Mouse (Mus musculus) hindbrain, postnatal 0 days (tissue): ENCODE data around the gene 2310011J03Rik. TPM values are rescaled to one million over a fixed set of nuclear protein-coding genes. Genes with fewer than 3 reads are reported as not detected.

Experiments
- ATAC-seq: fragments of 200-750 bp; cut with Nextera tagmentation; 2 replicates; pipeline ENCODE4 v1.8.0; 2017; ENCODE audit warnings: mild to moderate bottlenecking, moderate TSS enrichment, moderate library complexity
- DNase-seq: peaks from one replicate; pipeline ENCODE4 v3.0.0-alpha.2; 2015; ENCODE audit warnings: low spot score
- H3K27ac ChIP-seq: fragments of 300-500 bp; sonication (generic); 2 replicates; pipeline ENCODE4 v1.5.1; 2014; ENCODE audit warnings: mild to moderate bottlenecking
- H3K27me3 ChIP-seq: fragments of 300-500 bp; sonication (generic); 2 replicates; pipeline ENCODE4 v1.6.1; 2014; ENCODE audit warnings: low read length, mixed read lengths; ENCODE audit not compliant: insufficient read depth
- H3K36me3 ChIP-seq: fragments of 300-500 bp; sonication (generic); 2 replicates; pipeline ENCODE4 v1.6.1; 2014; ENCODE audit warnings: low read length, mixed read lengths; ENCODE audit not compliant: insufficient read depth
- H3K4me1 ChIP-seq: fragments of 300-500 bp; sonication (generic); 2 replicates; pipeline ENCODE4 v1.6.1; 2014; ENCODE audit warnings: antibody characterized with exemption, low read length, mixed read lengths; ENCODE audit not compliant: insufficient read depth
- H3K4me2 ChIP-seq: fragments of 300-500 bp; sonication (generic); 2 replicates; pipeline ENCODE4 v1.6.1; 2014; ENCODE audit warnings: low read depth, mild to moderate bottlenecking, low read length, moderate library complexity, mixed read lengths
- H3K4me3 ChIP-seq: fragments of 300-500 bp; sonication (generic); 2 replicates; pipeline ENCODE4 v1.5.1; 2014; ENCODE audit warnings: low read length
- H3K9ac ChIP-seq: fragments of 300-500 bp; sonication (generic); replicated peaks from 2 replicates; pipeline ENCODE4 v1.6.1; 2014; ENCODE audit warnings: mild to moderate bottlenecking, low read length, moderate library complexity, mixed read lengths
- H3K9me3 ChIP-seq: fragments of 300-500 bp; sonication (generic); 2 replicates; pipeline ENCODE4 v1.6.1; 2016; ENCODE audit warnings: low read length, mixed read lengths
- CTCF ChIP-seq: IDR thresholded peaks from 2 replicates; pipeline ENCODE4 v1.5.1; 2016; ENCODE audit warnings: antibody characterized with exemption, control low read depth, low read depth
- WGBS: fragments of 180-500 bp; shearing (Covaris S2); extraction: QIAGEN DNeasy Blood & Tissue Kit; methylation state at CpG from one replicate; pipeline ENCODE4 v1.1.7; 2014; 5-methylcytosine and 5-hydroxymethylcytosine counted together
- polyA plus RNA-seq: library from polyadenylated mRNA; unstranded; fragments of >200 nt; fragmentation: Nextera tagmentation; extraction: Ambion mirVana; gene quantifications from 2 replicates; pipeline ENCODE4 v1.2.1, GENCODE M21; 2015
- total RNA-seq: library from RNA; depleted of rRNA; stranded (reverse); fragments of >200 nt; gene quantifications from 2 replicates; pipeline ENCODE4 v1.2.3, GENCODE M21; 2014

The 2310011J03Rik gene
- total and polyA plus RNA-seq, 2 experiments from 2014 or later, result 35.7 to 36.0 TPM

DNA sequence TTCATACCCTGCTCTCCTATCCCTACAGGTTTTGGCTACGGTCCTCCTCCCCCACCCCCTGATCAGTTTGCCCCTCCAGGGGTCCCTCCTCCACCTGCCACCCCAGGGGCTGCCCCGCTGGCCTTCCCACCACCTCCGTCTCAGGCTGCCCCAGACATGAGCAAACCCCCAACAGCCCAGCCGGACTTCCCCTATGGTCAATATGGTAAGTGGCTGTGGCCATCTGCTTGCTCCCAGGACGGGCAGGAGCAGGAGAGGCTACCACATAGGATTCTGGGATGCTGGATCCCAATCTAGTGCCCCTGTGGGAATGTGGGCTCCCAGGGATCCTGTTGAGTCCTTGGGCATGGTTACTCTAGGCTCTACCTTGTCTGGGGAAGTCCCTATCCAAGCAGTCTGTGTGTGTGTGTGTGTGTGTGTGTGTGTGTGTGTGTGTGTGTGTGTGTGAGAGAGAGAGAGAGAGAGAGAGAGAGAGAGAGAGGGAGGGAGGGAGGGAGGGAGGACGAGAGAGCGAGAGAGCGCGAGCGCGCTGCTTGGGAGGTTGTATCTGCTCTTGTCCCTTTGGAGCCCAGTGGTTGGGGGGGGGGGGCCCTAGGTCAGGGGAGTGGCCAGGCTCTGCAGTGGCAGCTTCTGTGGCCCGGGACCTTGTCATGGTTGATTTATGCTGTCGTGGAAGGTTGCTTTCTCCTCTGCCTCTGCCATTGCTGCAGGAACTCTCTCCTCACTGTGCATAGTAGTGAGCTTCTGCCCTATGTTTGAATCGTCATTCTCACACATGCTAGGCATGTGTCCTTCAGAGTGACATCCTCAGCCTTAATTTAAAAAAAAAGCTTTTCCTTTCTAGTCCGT lies 34.9 kb downstream of the 2310011J03Rik start:
- H3K4me2 ChIP-seq, result no peak overlapping the region
- 79% methylated on average over 15 of the region's 15 CpGs for WGBS
- DNase-seq (no peak), ATAC-seq (no peak)
- no peaks in the 10 kb centered on the region for H3K4me1 ChIP-seq
- no peaks in the 10 kb centered on the region for H3K27me3 ChIP-seq
- H3K9me3 ChIP-seq, result no peaks in the 10 kb centered on the region
- H3K36me3 ChIP-seq, result peaks cover 42% of the 10 kb centered on the region
- TF ChIP-seq CTCF, result no peak
- H3K9ac ChIP-seq, result no peak overlapping the region
- no peak overlapping the region for H3K4me3 ChIP-seq
- H3K27ac ChIP-seq, result no peak overlapping the region

DNA sequence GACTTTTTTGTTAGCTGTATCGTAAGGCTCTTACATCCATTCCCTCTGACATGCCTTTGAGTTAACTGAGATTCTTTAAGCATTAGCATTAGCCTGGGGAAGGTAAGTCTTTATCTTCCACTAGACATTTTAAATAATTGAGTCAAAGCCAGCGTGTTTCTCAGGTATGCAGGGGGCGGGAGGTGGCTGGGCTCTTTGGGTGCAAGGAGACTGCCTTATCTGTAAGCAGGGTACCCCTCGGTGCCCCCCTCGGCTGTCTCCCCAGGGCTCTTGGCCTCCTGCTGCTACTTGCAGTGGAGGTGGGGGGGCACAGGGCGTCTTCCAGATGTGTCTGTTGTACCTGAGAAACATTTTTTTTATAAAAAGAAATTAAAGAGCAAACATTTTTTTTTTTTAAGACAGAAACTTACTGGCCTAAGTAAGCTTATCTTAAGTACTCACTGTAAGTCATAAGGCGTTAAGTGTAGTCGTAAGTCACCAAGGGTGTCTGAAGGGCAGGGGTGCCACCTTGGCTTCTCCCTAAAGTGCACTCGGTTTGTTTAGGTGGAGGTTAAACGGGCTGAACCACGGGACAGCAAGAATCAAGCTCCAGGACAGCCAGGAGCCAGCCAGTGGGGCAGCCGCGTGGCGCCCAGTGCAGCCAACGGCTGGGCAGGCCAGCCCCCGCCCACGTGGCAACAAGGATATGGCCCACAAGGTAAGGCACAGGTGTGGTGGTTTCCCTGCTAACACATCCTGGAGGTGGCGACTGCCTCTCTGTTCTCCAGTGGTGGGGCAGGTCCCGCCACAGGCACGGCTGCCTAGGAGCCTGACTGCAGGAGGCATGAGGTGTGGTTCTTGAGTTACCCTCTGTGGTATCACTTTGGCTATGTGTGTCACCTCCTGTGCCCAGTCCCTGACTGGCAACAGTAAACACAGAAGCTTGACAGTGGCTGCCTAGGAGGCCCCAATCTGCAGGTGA lies 37.6 kb downstream of the 2310011J03Rik start:
- Histone ChIP-seq H3K9ac (no peak overlapping the region), H3K4me1 (no peaks in the 10 kb centered on the region), H3K4me2 (no peak overlapping the region), H3K36me3 (peaks cover 53% of the 10 kb centered on the region), H3K27ac (no peak overlapping the region), H3K4me3 (no peak overlapping the region), H3K27me3 (no peaks in the 10 kb centered on the region), H3K9me3 (no peaks in the 10 kb centered on the region)
- DNase-seq (no peak), ATAC-seq (no peak)
- TF ChIP-seq CTCF, result no peak
- 88% methylated on average over 20 of the region's 20 CpGs for WGBS

DNA sequence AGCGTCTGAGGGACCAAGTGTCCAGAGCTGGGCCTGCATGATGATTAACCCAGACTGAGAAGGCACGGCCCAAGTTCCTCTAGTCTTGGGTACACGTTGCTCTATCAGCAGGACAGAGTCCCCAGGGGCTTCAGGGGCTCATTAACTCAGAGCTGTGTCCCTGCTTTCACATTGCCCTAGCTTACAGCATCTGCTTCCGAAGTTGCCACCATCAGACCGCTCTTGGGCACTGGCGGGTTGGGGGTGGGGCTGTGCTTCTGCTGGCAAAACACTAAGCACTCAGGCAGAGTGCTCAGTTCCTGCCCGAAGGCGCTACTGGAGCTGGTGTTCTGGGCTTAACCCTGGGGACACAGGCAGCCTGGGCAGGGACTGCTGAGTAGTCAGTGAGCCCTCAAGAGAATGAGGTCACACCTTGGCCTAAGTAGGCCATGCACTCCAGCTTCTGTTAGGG lies 38.4 kb downstream of the 2310011J03Rik start:
- Histone ChIP-seq H3K36me3 (peaks cover 61% of the 10 kb centered on the region), H3K27me3 (no peaks in the 10 kb centered on the region), H3K4me1 (no peaks in the 10 kb centered on the region), H3K4me3 (no peak overlapping the region), H3K4me2 (no peak overlapping the region), H3K27ac (peak overlapping the region; percentile 32; the same call in 1 of the 2 replicates), H3K9me3 (no peaks in the 10 kb centered on the region), H3K9ac (no peak overlapping the region)
- WGBS, result 55% methylated on average over 8 of the region's 8 CpGs
- TF ChIP-seq CTCF, result no peak
- ATAC-seq (0 out of 2 replicates have a peak, but pooled peaks have one; percentile 13), DNase-seq (peak; percentile 46)

DNA sequence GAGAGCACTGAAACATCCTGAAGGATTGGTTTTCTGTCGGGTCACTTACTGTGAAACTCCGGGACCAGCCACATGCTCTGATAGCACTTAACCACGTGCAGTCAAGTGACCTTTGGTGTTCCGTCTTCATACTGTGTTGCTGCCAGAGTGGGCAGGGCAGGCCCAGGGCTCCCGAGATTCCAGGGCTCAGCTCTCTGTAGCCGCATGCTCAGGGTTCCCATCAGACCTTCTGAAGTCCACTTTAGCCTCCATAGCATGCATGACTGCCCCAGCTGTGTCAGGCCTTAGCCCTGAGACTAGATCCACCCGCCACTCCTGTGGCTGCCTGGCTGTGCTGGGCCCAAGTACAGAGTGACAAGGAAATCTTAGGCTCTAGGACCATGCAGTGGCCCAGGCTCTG lies 39.0 kb downstream of the 2310011J03Rik start:
- TF ChIP-seq CTCF, result no peak
- 78% methylated on average over 7 of the region's 7 CpGs for WGBS
- Histone ChIP-seq H3K4me2 (no peak overlapping the region), H3K4me3 (no peak overlapping the region), H3K4me1 (no peaks in the 10 kb centered on the region), H3K27me3 (no peaks in the 10 kb centered on the region), H3K9me3 (no peaks in the 10 kb centered on the region), H3K27ac (peak overlapping the region; percentile 32; the same call in 1 of the 2 replicates), H3K36me3 (peaks cover 67% of the 10 kb centered on the region), H3K9ac (no peak overlapping the region)
- DNase-seq, result no peak
- ATAC-seq, result no peak; the same call in 1 of the 2 replicates

DNA sequence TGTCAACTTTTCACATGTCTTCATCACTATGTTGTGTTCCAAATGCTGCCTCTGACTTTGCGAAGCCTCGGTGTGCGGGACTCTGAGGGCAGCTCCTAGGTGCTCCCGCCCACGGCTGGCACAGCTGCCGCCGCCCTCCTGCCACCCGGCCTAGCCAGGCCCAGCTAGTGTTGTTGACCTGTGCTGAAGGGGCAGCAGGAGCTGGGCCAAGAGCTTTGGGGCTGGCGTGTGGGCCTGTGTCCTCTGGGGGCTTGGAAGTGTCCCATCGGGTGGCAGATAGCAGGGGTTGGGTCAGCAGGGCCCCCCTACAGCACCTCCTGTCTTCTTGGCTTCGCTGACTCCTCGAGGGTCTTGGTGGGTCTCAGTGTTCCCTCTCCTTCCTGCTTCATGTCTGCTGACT lies 41.1 kb downstream of the 2310011J03Rik start:
- no peak for TF ChIP-seq CTCF
- DNase-seq (no peak), ATAC-seq (no peak)
- no peaks in the 10 kb centered on the region for H3K27me3 ChIP-seq
- H3K9ac ChIP-seq, result no peak overlapping the region
- H3K36me3 ChIP-seq, result peaks cover 64% of the 10 kb centered on the region
- H3K9me3 ChIP-seq, result no peaks in the 10 kb centered on the region
- no peaks in the 10 kb centered on the region for H3K4me1 ChIP-seq
- no peak overlapping the region for H3K4me3 ChIP-seq
- WGBS, result 89% methylated on average over 12 of the region's 12 CpGs
- H3K4me2 ChIP-seq, result no peak overlapping the region
- H3K27ac ChIP-seq, result no peak overlapping the region

DNA sequence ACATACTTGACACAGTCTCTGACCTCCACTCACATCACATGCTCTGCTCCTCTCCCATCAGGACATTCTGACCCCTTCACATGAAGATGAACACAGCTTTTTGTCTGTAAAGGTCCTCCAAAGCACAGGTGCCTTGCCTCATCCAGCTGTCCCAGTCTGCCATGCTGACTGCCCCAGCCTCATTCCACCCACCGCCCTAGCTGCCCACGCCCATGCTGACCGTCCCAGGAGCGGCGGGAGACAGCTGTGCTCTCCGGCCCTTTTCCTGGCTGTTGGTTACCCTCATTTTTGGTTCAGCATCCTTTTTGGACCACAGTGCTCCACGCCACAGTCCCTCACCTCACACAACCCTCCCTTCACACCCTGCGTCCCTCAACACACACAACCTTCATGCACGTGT lies 41.9 kb downstream of the 2310011J03Rik start:
- DNase-seq (no peak), ATAC-seq (no peak)
- 94% methylated on average over 9 of the region's 9 CpGs for WGBS
- Histone ChIP-seq H3K4me3 (no peak overlapping the region), H3K9ac (no peak overlapping the region), H3K36me3 (peaks cover 56% of the 10 kb centered on the region), H3K9me3 (no peaks in the 10 kb centered on the region), H3K4me2 (no peak overlapping the region), H3K27ac (no peak overlapping the region), H3K27me3 (no peaks in the 10 kb centered on the region), H3K4me1 (no peaks in the 10 kb centered on the region)
- no peak for TF ChIP-seq CTCF
